Mouse (Mus musculus) thymus, adult 2 months (tissue): ENCODE measurements at regions not wholly inside any gene's neighbourhood (a gene's known extent, or its start where the extent isn't known, plus 50 kb on each side); places are given as distances from the start of the nearest gene placed in this dataset.

Experiments
- CTCF ChIP-seq: fragments of 200-500 bp; IDR thresholded peaks from 2 replicates; pipeline ENCODE4 v1.5.1; 2012; ENCODE audit warnings: mild to moderate bottlenecking, control low read depth, low read length, moderate library complexity, borderline replicate concordance; ENCODE audit not compliant: control insufficient read depth, poor library complexity, insufficient read depth; ENCODE audit errors: extremely low read depth
- POLR2A ChIP-seq: fragments of 200-500 bp; IDR thresholded peaks from 2 replicates; pipeline ENCODE4 v1.6.1; 2012; ENCODE audit warnings: mild to moderate bottlenecking, low read length, control low read depth, moderate library complexity; ENCODE audit not compliant: control insufficient read depth, poor library complexity, insufficient read depth; ENCODE audit errors: extremely low read depth

DNA sequence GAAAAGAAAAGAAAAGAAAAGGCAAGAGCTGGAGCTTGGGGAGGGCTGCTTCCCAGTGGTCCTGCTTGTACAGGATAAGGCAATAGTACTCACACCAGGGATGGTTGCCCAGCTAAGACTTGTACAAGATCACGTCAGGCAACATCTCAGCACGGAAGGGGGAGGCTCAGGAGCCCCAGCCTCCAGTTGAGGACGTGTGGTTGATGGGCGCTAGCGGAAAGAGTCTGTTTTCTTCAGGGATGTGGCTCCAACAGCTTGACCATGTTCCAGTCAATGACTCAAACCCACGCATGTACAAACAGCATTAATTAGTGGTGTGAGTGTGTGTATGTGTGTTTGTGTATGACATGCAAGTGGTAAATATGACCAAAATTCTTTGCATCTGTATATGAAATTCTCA, 153.1 kb upstream of the Rpl34 start:
- TF ChIP-seq CTCF = no peak
- no peak for TF ChIP-seq POLR2A
